Mouse (Mus musculus): ENCODE results near the gene Gm8257. TPM values are rescaled to one million over a fixed set of nuclear protein-coding genes. Genes with fewer than 3 reads are reported as not detected.
"Not testable (repeated sequence)": the region's sequence is repeated elsewhere in the genome, so short reads cannot be mapped to it uniquely, and the experiment has no call there.

The Gm8257 gene
- not detected in 2 replicates for total RNA-seq (2015; ENCODE audit: low replicate concordance)
- not detected in 2 replicates for total RNA-seq (2017; ENCODE audit: low replicate concordance)

DNA sequence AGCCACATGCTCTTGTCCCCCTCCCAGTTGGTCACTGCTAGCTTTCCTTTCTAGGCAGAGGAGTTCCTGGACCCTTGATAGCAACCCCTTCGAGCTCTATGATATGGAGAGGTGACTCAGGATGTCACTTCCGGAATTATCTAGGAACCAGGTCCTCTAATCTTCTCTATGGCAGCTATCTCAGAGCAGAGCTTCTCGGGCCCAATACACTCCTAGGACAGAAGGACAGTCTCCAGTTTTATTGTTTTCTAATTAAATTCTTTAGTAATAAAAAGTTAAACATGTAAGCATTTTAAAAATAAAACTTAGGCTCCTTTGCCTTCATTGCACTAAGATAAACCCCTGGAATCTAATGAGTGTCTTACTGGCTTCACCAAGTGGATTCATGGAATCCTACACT, at the start of gene Gm8257:
Gene Gm8257, minus strand, starts transcription at position 101 of the 400 bp plus-strand sequence.
- not testable (repeated sequence) for ATAC-seq (replicated peaks; ENCODE audit: low FRiP score, poor library complexity, severe bottlenecking)

DNA sequence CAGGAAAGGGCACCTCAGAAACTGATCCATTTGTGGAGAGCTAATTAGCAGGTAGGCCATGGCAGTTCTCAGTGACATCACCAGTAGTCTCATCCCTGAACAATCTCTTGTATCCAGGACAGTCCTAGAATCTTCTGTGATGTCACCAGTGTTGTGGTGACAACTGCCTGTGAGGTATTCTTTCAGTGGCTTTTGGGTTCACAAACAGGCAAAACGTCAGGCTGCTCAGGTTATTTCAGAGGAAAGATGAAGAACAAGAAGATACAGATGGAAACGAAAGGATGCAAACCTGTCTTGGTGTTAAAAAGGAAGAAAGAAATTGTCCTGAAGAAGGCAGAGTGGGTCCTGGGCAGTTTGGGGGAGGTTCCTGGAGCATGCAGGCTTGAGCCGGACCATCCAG, 44.0 kb upstream of the Gm8257 start, which contains the start of gene Gm8267:
Gene Gm8267, minus strand, starts transcription at position 101 of the 400 bp plus-strand sequence.
- no peak for ATAC-seq (replicated peaks; ENCODE audit: low FRiP score, poor library complexity, severe bottlenecking)

DNA sequence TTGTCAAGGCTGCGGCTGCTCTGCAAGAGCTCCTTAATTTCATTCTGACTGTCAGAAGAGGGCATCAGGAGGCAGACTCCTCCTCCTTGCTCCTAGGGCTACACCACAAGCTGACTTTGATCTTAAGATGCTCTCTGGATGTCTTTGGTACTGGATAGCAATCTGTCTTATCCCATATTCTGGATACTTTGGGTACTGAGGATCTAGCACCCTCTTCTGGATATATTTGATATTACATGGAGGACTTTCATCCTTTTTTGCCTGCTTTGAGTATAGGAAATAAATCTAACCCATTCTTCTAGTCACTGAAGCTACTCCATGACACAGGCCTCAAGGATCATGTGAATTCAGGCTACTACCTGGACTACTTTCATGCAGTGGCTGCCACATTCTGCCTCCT, 36.5 kb upstream of the Gm8257 start:
- not testable (repeated sequence) for ATAC-seq (replicated peaks; ENCODE audit: low FRiP score, poor library complexity, severe bottlenecking)

DNA sequence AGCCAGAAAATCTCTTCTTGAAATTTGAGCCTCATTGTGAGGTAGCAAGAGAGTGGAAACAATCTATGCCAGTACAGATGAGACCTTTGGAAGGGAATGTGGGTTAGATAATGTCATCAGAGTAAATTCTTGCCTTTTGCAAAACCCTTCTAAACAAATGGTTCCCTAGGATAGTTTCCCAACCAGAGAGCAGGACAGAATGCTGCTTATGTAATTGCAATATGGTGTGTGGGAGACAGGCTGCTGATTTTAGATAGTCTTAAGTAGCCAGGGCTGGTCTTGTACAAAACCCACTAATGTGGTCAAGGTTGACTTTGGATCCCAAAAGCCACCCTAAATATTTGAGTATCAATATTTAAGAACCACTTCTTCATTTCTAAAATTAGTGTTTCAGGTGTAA, 24.5 kb upstream of the Gm8257 start:
- ATAC-seq (replicated peaks; ENCODE audit: low FRiP score, poor library complexity, severe bottlenecking): not testable (repeated sequence)

DNA sequence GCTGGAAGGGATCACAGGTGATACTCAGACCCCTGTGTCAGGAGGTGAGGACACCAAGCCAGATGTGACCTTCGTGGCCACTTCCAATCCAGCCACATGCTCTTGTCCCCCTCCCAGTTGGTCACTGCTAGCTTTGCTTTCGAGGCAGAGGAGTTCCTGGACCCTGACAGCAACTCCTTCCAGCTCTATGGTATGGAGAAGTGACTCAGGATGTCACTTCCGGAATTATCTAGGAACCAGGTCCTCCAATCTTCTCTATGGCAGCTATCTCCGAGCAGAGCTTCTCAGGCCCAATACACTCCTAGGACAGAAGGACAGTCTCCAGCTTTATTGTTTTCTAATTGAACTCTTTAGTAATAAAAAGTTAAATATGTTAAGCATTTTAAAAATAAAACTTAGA, 78.5 kb downstream of the Gm8257 start, which contains the start of gene Gm5624:
Gene Gm5624, minus strand, starts transcription at position 202 of the 400 bp plus-strand sequence.
- not testable (repeated sequence) for ATAC-seq (replicated peaks; ENCODE audit: low FRiP score, poor library complexity, severe bottlenecking)

Other genes with a start within 250 kb of the Gm8257 start
- gene BC061237, start 214.0 kb downstream of the Gm8257 start, total RNA-seq (2015; ENCODE audit: low replicate concordance): not detected in 2 replicates
- gene BC061237, start 214.0 kb downstream of the Gm8257 start, total RNA-seq (2017; ENCODE audit: low replicate concordance): not detected in 2 replicates
- not detected in 2 replicates for gene Gm17093, start 188.2 kb downstream of the Gm8257 start, total RNA-seq (2015; ENCODE audit: low replicate concordance)
- gene Gm17093, start 188.2 kb downstream of the Gm8257 start, total RNA-seq (2017; ENCODE audit: low replicate concordance): not detected in 2 replicates
- not detected in 2 replicates for gene Gm8247, start 123.3 kb downstream of the Gm8257 start, total RNA-seq (2015; ENCODE audit: low replicate concordance)
- gene Gm8247, start 123.3 kb downstream of the Gm8257 start, total RNA-seq (2017; ENCODE audit: low replicate concordance): not detected in 2 replicates
- gene Gm5624, start 78.5 kb downstream of the Gm8257 start, total RNA-seq (2015; ENCODE audit: low replicate concordance): not detected in 2 replicates
- not detected in 2 replicates for gene Gm5624, start 78.5 kb downstream of the Gm8257 start, total RNA-seq (2017; ENCODE audit: low replicate concordance)
- gene Gm8267, start 43.9 kb upstream of the Gm8257 start, total RNA-seq (2015; ENCODE audit: low replicate concordance): not detected in 2 replicates
- gene Gm8267, start 43.9 kb upstream of the Gm8257 start, total RNA-seq (2017; ENCODE audit: low replicate concordance): not detected in 2 replicates
- not detected in 2 replicates for gene Ptgdr, start 152.9 kb upstream of the Gm8257 start, total RNA-seq (2015; ENCODE audit: low replicate concordance)
- not detected in 2 replicates for gene Ptgdr, start 152.9 kb upstream of the Gm8257 start, total RNA-seq (2017; ENCODE audit: low replicate concordance)

Measured in erythroid progenitor cell, adult 5-6 weeks (primary cell).